In the genomic region with DNA sequence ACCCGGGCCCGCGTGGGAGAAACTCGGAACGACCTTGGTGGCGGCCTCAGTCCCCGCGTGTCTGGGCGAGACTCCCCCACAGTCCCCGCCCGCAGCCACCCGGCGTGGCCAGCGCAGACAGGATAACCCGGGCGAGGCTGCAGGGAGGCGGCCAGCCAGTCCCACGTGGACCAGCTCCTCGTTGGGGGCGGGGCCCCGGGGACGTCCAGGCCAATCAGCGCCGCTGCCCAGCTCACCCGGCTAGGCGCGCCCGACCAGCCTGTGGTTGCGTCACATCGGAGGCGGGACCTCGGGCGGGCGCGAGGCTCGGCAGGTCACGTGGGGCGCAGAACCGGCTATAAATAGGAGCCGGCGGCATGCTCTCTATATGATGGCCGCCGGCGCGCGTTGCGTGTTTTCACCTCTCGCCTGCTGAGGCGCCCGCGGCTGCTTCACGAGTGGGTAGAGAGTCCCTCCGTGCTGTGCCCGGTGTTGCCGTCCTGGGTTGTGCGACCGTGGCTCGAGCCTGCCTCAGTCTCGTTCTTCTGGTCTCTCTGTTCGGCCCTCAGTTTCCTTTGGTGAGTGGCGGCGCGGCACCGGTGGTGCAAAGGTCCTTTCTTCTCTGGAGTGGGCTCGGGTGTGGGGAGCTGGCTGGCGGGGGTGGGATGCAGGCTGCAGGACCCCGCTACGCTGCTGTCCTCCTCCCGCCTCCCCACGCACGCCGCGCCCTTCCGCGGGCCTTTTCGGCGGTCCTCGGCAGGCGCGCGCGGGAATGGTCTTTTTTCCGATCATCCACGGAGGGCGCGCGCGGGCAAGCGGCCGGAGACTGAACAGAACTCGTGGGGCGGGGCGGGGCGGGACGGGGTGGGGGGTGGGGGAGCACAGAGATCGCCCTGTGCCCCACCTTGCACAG, we compare ENCODE assay signal across 8 mouse cellular contexts. TPM values are rescaled to one million over a fixed set of nuclear protein-coding genes. Genes with fewer than 3 reads are reported as not detected.
A peak's percentile ranks its signal among the peaks of the same experiment; 100 is the strongest.
DNase-seq lines count a peak whose midpoint lies in the region; ATAC-seq and TF ChIP-seq lines count a peak whose summit lies in the region.

TSS of gene Slc20a1 (plus strand) at position 329 of the 892 bp plus-strand sequence.

- no peaks in the 10 kb centered on the region for H3K27me3 ChIP-seq in embryonic facial prominence, embryonic 15.5 days
- H3K27me3 ChIP-seq in kidney, embryonic 14.5 days (ENCODE audit: control insufficient read depth, insufficient read depth, low read length), result no peaks in the 10 kb centered on the region
- no peaks in the 10 kb centered on the region for H3K27me3 ChIP-seq in limb, embryonic 15.5 days

- DNase-seq in 416B (ENCODE audit: low read depth), result peak; percentile 97
- DNase-seq in heart, adult 9 months (ENCODE audit: low spot score in 2 of 2), result peak; percentile 98
- DNase-seq in monocyte, adult 2 months (ENCODE audit: low read depth in 1 of 2, low spot score in 2 of 2), result peak; percentile 98
- peak; percentile 99 for DNase-seq in spleen, postnatal 36 days (ENCODE audit: low spot score in 2 of 2)

- TF ChIP-seq CTCF in bone marrow, adult 2 months (IDR thresholded peaks at IDR 0.05; ENCODE audit: control insufficient read depth, insufficient read depth, low read length), result no peak

- TF ChIP-seq POLR2A in bone marrow, adult 2 months (IDR thresholded peaks at IDR 0.05; ENCODE audit: borderline replicate concordance, control insufficient read depth, low read depth, low read length), result peak; percentile 94

- peak within 1 kb of the TSS; percentile 87 for H3K9ac ChIP-seq in embryonic facial prominence, embryonic 15.5 days
- peak within 1 kb of the TSS; percentile 82 for H3K9ac ChIP-seq in kidney, embryonic 14.5 days (ENCODE audit: low read depth, low read length)
- peak within 1 kb of the TSS; percentile 81 for H3K9ac ChIP-seq in limb, embryonic 15.5 days

- under 1% methylated on average over 96 of the region's 96 CpGs for WGBS in bone marrow, adult 2 months
- under 1% methylated on average over 95 of the region's 96 CpGs for WGBS in embryonic facial prominence, embryonic 15.5 days
- under 1% methylated on average over 91 of the region's 96 CpGs for WGBS in kidney, embryonic 14.5 days
- under 1% methylated on average over 82 of the region's 96 CpGs for WGBS in limb, embryonic 15.5 days

- H3K4me1 ChIP-seq in bone marrow, adult 2 months (ENCODE audit: control insufficient read depth, insufficient read depth, low read length), result peaks cover 3% of the 10 kb centered on the region; the same call in 1 of the 2 replicates
- peaks cover 12% of the 10 kb centered on the region for H3K4me1 ChIP-seq in embryonic facial prominence, embryonic 15.5 days
- H3K4me1 ChIP-seq in kidney, embryonic 14.5 days (ENCODE audit: control insufficient read depth, insufficient read depth, low read length), result peaks cover 9% of the 10 kb centered on the region
- H3K4me1 ChIP-seq in limb, embryonic 15.5 days, result peaks cover 11% of the 10 kb centered on the region

- H3K4me2 ChIP-seq in embryonic facial prominence, embryonic 15.5 days (replicated peaks), result peak within 1 kb of the TSS; percentile 83
- peak within 1 kb of the TSS; percentile 67 for H3K4me2 ChIP-seq in kidney, embryonic 14.5 days (replicated peaks; ENCODE audit: low read depth, low read length)
- peak within 1 kb of the TSS; percentile 90 for H3K4me2 ChIP-seq in limb, embryonic 15.5 days

- peak; percentile 99 for ATAC-seq in embryonic facial prominence, embryonic 15.5 days (ENCODE audit: insufficient number of reproducible peaks, low FRiP score, low TSS enrichment, low read depth)
- peak; percentile 99 for ATAC-seq in kidney, embryonic 14.5 days (ENCODE audit: low FRiP score, low TSS enrichment)
- ATAC-seq in limb, embryonic 15.5 days (ENCODE audit: insufficient number of reproducible peaks, low FRiP score, low TSS enrichment, low read depth), result peak; percentile 99

- H3K36me3 ChIP-seq in embryonic facial prominence, embryonic 15.5 days, result peaks cover 17% of the 10 kb centered on the region
- peaks cover 30% of the 10 kb centered on the region for H3K36me3 ChIP-seq in kidney, embryonic 14.5 days (ENCODE audit: control insufficient read depth, insufficient read depth, low read length)
- peaks cover 21% of the 10 kb centered on the region for H3K36me3 ChIP-seq in limb, embryonic 15.5 days

- peak within 1 kb of the TSS; percentile 93 for H3K27ac ChIP-seq in bone marrow, adult 2 months (ENCODE audit: control insufficient read depth, insufficient read depth, low read depth, low read length, poor library complexity)
- peak within 1 kb of the TSS; percentile 87 for H3K27ac ChIP-seq in embryonic facial prominence, embryonic 15.5 days (replicated peaks)
- H3K27ac ChIP-seq in kidney, embryonic 14.5 days (ENCODE audit: low read depth, low read length), result peak within 1 kb of the TSS; percentile 80
- H3K27ac ChIP-seq in limb, embryonic 15.5 days, result peak within 1 kb of the TSS; percentile 90

- H3K4me3 ChIP-seq in bone marrow, adult 2 months (replicated peaks; ENCODE audit: control insufficient read depth, low read depth, low read length), result peak within 1 kb of the TSS; percentile 100
- peak within 1 kb of the TSS; percentile 94 for H3K4me3 ChIP-seq in embryonic facial prominence, embryonic 15.5 days (replicated peaks)
- peak within 1 kb of the TSS; percentile 79 for H3K4me3 ChIP-seq in kidney, embryonic 14.5 days (ENCODE audit: low read length)
- peak within 1 kb of the TSS; percentile 86 for H3K4me3 ChIP-seq in limb, embryonic 15.5 days

- H3K9me3 ChIP-seq in embryonic facial prominence, embryonic 15.5 days (replicated peaks), result no peaks in the 10 kb centered on the region
- no peaks in the 10 kb centered on the region for H3K9me3 ChIP-seq in kidney, embryonic 14.5 days (ENCODE audit: control insufficient read depth, low read length)
- no peaks in the 10 kb centered on the region for H3K9me3 ChIP-seq in limb, embryonic 15.5 days

RNA-seq across cellular contexts. Expression of gene Slc20a1, which starts in this region (rescaled TPM):
- polyA plus RNA-seq in bone marrow, adult 2 months (2011; ENCODE audit: insufficient read depth, insufficient read length, low replicate concordance, missing spikeins), result 84.8 and 139 TPM in 2 replicates
- 23.0 and 24.0 TPM in 2 replicates for polyA plus RNA-seq in embryonic facial prominence, embryonic 15.5 days (2015; fragmentation: Nextera tagmentation; extraction: Ambion mirVana)
- 16.4 and 34.5 TPM in 2 replicates for polyA plus RNA-seq in kidney, embryonic 14.5 days (2014; fragmentation: Nextera tagmentation; extraction: Ambion mirVana)
- 21.6 and 22.3 TPM in 2 replicates for polyA plus RNA-seq in limb, embryonic 15.5 days (2015; fragmentation: Nextera tagmentation; extraction: Ambion mirVana)

Comparison
In these comparisons a context has a peak if more than half of its experiments do, and no peak if none do; other contexts are left out.
1. Peak in every context shown above with its lines: DNase-seq, ATAC-seq, H3K4me3 ChIP-seq and H3K27ac ChIP-seq.